8 mouse cellular contexts compared by ENCODE assay signal in genomic region chrX:75084774-75085508, GRCm38 (mm10). TPM values are rescaled to one million over a fixed set of nuclear protein-coding genes. Genes with fewer than 3 reads are reported as not detected.
DNase-seq lines count a peak whose midpoint lies in the region; ATAC-seq and TF ChIP-seq lines count a peak whose summit lies in the region.

TSS of gene Gab3 (minus strand) at chrX:75085458.

- peak within 1 kb of the TSS; percentile 97 for H3K4me3 ChIP-seq in cerebellum, adult 2 months (replicated peaks; ENCODE audit: insufficient read depth, low read depth, low read length)
- peak within 1 kb of the TSS; percentile 52 for H3K4me3 ChIP-seq in forebrain, embryonic 16.5 days (replicated peaks; ENCODE audit: low read length)

- H3K4me1 ChIP-seq in cerebellum, adult 2 months (ENCODE audit: control insufficient read depth, insufficient read depth, low read length): no peaks in the 10 kb centered on the region
- H3K4me1 ChIP-seq in forebrain, embryonic 16.5 days (replicated peaks; ENCODE audit: control insufficient read depth, insufficient read depth, low read length): no peaks in the 10 kb centered on the region

- H3K27me3 ChIP-seq in cerebellum, adult 2 months (ENCODE audit: control insufficient read depth, insufficient read depth, low read length): no peaks in the 10 kb centered on the region
- no peaks in the 10 kb centered on the region for H3K27me3 ChIP-seq in forebrain, embryonic 16.5 days (replicated peaks; ENCODE audit: control insufficient read depth, insufficient read depth, low read length)

- TF ChIP-seq POLR2A in cerebellum, adult 2 months (IDR thresholded peaks at IDR 0.05; ENCODE audit: borderline replicate concordance, insufficient read depth, low read length): no peak

- ATAC-seq in forebrain, embryonic 16.5 days: peak; percentile 94
- peak; percentile 92 to 99 for ATAC-seq in hematopoietic stem cell, adult 5-6 weeks (replicated peaks in 1 of 2; ENCODE audit: insufficient read depth in 1 of 2, low FRiP score in 2 of 2, low TSS enrichment in 1 of 2, low read depth in 1 of 2, poor library complexity in 2 of 2, severe bottlenecking in 2 of 2)

- H3K9me3 ChIP-seq in forebrain, embryonic 16.5 days (ENCODE audit: control insufficient read depth, low read length): no peaks in the 10 kb centered on the region

- TF ChIP-seq CTCF in cerebellum, adult 2 months (IDR thresholded peaks at IDR 0.05; ENCODE audit: borderline replicate concordance, insufficient read depth, low read depth, low read length): no peak

- H3K9ac ChIP-seq in forebrain, embryonic 16.5 days (replicated peaks; ENCODE audit: low read depth, low read length): peak within 1 kb of the TSS; percentile 50

- 3% methylated on average over 11 of the region's 17 CpGs for WGBS in cerebellum, adult 2 months
- 13% methylated on average over 8 of the region's 17 CpGs for WGBS in forebrain, embryonic 16.5 days

- H3K36me3 ChIP-seq in forebrain, embryonic 16.5 days (ENCODE audit: control insufficient read depth, insufficient read depth): no peaks in the 10 kb centered on the region

- DNase-seq in NIH3T3 (ENCODE audit: low read depth): peak; percentile 62
- DNase-seq in cerebellum, adult 2 months: peak; percentile 41 to 55
- DNase-seq in layer of hippocampus, postnatal 10 days (ENCODE audit: low spot score in 2 of 2): peak; percentile 26 to 40
- peak; percentile 74 for DNase-seq in lung, postnatal 36 days
- peak; percentile 57 for DNase-seq in retina, embryonic 14.5 days (ENCODE audit: low spot score)
- peak; percentile 65 for DNase-seq in thymus, postnatal 25 days

- peak within 1 kb of the TSS; percentile 57 for H3K4me2 ChIP-seq in forebrain, embryonic 16.5 days (ENCODE audit: low read length)

- H3K27ac ChIP-seq in cerebellum, adult 2 months (ENCODE audit: insufficient read depth, low read length): peak within 1 kb of the TSS; percentile 73; the same call in 1 of the 2 replicates
- peak within 1 kb of the TSS; percentile 5; the same call in 1 of the 2 replicates for H3K27ac ChIP-seq in forebrain, embryonic 16.5 days (ENCODE audit: low read length)

RNA-seq across cellular contexts. Expression of gene Gab3, which starts in this region (rescaled TPM):
- 1.6 and 1.8 TPM in 2 replicates for polyA plus RNA-seq in cerebellum, adult 2 months (2012; rRNA removed)
- 1.5 and 1.6 TPM in 2 replicates for polyA plus RNA-seq in forebrain, embryonic 16.5 days (2015; fragmentation: Nextera tagmentation; extraction: Ambion mirVana)
- total RNA-seq in hematopoietic stem cell, adult 5-6 weeks (2017): 2.7 and 3.9 TPM in 2 replicates
- total RNA-seq in layer of hippocampus, postnatal 10 days (2021): 1 to 10 TPM; 1.3 to 3.2 TPM

Comparison
In these comparisons a context has a peak if more than half of its experiments do, and no peak if none do; other contexts are left out.
1. Peak in every context shown above with its lines: DNase-seq, ATAC-seq, H3K4me3 ChIP-seq and H3K27ac ChIP-seq.